Mouse (Mus musculus) liver, adult 2 months (tissue): ENCODE results near the gene Pde6d. TPM values are rescaled to one million over a fixed set of nuclear protein-coding genes. Genes with fewer than 3 reads are reported as not detected.

Experiments used
- DNase-seq: peaks from one replicate; pipeline ENCODE4 v3.0.0-alpha.2; 2011; ENCODE audit warnings: low read depth, low spot score; ENCODE audit errors: extremely low read depth
- H3K27ac ChIP-seq: fragments of 200-500 bp; replicated peaks from 2 replicates; pipeline ENCODE4 v1.5.1; 2012; ENCODE audit warnings: low read depth, mild to moderate bottlenecking, control low read depth, inconsistent platforms, low read length; ENCODE audit not compliant: insufficient read depth
- H3K27me3 ChIP-seq: fragments of 200-500 bp; 2 replicates; pipeline ENCODE4 v1.6.1; 2012; ENCODE audit warnings: mild to moderate bottlenecking, moderate library complexity, low read length, inconsistent platforms; ENCODE audit not compliant: control insufficient read depth, insufficient read depth
- H3K36me3 ChIP-seq: fragments of 200-500 bp; 2 replicates; pipeline ENCODE4 v1.6.1; 2012; ENCODE audit warnings: low read length, inconsistent platforms; ENCODE audit not compliant: control insufficient read depth, insufficient read depth
- H3K4me1 ChIP-seq: fragments of 200-500 bp; 2 replicates; pipeline ENCODE4 v1.6.1; 2011; ENCODE audit warnings: low read length; ENCODE audit not compliant: control insufficient read depth, insufficient read depth
- H3K4me3 ChIP-seq: fragments of 200-500 bp; 2 replicates; pipeline ENCODE4 v1.5.1; 2011; ENCODE audit warnings: low read depth, mild to moderate bottlenecking, control low read depth, low read length, moderate library complexity; ENCODE audit not compliant: insufficient read depth
- H3K79me2 ChIP-seq: fragments of 200-500 bp; 2 replicates; pipeline ENCODE4 v1.6.1; 2012; ENCODE audit warnings: inconsistent platforms, mild to moderate bottlenecking, low read length, moderate library complexity; ENCODE audit not compliant: control insufficient read depth, insufficient read depth
- H3K9ac ChIP-seq: fragments of 200-500 bp; 2 replicates; pipeline ENCODE4 v1.6.1; 2012; ENCODE audit warnings: low read depth, mild to moderate bottlenecking, control low read depth, inconsistent platforms, low read length
- CTCF ChIP-seq: fragments of 200-500 bp; IDR thresholded peaks from 2 replicates; pipeline ENCODE4 v1.5.1; 2011; ENCODE audit warnings: low read depth, low read length, control low read depth
- POLR2A ChIP-seq: fragments of 200-500 bp; IDR thresholded peaks from 2 replicates; pipeline ENCODE4 v1.6.1; 2011; ENCODE audit warnings: low read length, control low read depth; ENCODE audit not compliant: insufficient read depth; ENCODE audit errors: extremely low read depth
- WGBS: fragments of 180-500 bp; shearing (Covaris S2); methylation state at CpG from one replicate; pipeline ENCODE4 v1.1.7; 2018; 5-methylcytosine and 5-hydroxymethylcytosine counted together
- polyA plus RNA-seq: library from polyadenylated mRNA; depleted of rRNA; stranded (reverse); fragments of >200 nt; gene quantifications from 2 replicates; pipeline ENCODE4 v1.2.3, GENCODE M21; 2012
- total RNA-seq: library from RNA; depleted of rRNA; stranded (reverse); fragments of >200 nt; gene quantifications from 2 replicates; pipeline ENCODE4 v1.2.3, GENCODE M21; 2014

Pde6d gene
- total and polyA plus RNA-seq, 2 experiments: 4.7 to 5.3 TPM

- Histone ChIP-seq H3K79me2 (no peaks in the 10 kb centered on the region), H3K9ac (no peak overlapping the region), H3K36me3 (no peaks in the 10 kb centered on the region), H3K4me1 (peaks cover 15% of the 10 kb centered on the region), H3K27me3 (no peaks in the 10 kb centered on the region), H3K4me3 (no peak overlapping the region), H3K27ac (no peak overlapping the region)
- no peak for TF ChIP-seq POLR2A
- no peak for TF ChIP-seq CTCF
- DNase-seq: no peak
- 33% methylated on average over 1 of the region's 1 CpGs for WGBS
These were observed 77.0 kb downstream of the Pde6d start for GRCm38 (mm10) chr1:86505461-86505860.

DNA sequence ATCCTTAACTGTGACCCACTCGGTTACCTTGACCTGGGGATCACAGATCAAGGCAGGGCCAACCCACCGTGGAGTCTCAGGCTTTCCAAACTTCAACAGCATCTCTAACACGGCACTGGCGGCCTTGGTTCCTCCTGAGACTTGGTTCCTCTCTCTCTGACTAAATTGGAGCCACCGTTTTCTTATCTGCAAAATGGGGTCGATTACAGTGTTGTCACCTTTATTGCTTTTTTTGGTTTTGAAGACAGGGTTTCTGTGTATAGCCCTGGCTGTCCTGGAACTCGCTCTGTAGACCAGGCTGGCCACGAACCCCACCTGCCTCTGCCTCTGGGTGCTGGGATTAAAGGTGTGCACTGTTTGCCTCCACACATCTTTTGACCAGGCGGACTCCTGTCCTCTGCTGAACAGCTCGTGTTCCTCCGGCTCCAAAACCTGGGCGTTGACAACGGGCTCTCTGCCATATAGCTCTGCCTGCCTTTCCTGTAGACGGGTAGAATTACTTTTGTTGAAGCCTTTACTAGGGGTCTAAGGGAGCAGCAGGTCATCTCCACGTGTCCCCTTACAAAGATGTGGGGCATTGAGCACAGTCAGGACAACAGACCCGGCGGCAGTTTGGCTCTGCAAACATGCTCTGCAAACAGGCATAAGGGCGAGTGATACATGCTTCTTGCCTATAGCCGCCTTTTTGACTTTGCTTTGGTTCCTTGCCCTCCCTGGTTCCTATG, 77.6 kb downstream of the Pde6d start:
- H3K79me2 ChIP-seq: no peaks in the 10 kb centered on the region
- peaks cover 15% of the 10 kb centered on the region for H3K4me1 ChIP-seq
- TF ChIP-seq POLR2A (no peak), CTCF (no peak)
- H3K4me3 ChIP-seq: peak overlapping the region; percentile 52
- no peaks in the 10 kb centered on the region for H3K27me3 ChIP-seq
- 9% methylated on average over 19 of the region's 19 CpGs for WGBS
- DNase-seq: peak; percentile 58
- H3K36me3 ChIP-seq: no peaks in the 10 kb centered on the region
- peak overlapping the region; percentile 69 for H3K27ac ChIP-seq
- H3K9ac ChIP-seq: peak overlapping the region; percentile 68

DNA sequence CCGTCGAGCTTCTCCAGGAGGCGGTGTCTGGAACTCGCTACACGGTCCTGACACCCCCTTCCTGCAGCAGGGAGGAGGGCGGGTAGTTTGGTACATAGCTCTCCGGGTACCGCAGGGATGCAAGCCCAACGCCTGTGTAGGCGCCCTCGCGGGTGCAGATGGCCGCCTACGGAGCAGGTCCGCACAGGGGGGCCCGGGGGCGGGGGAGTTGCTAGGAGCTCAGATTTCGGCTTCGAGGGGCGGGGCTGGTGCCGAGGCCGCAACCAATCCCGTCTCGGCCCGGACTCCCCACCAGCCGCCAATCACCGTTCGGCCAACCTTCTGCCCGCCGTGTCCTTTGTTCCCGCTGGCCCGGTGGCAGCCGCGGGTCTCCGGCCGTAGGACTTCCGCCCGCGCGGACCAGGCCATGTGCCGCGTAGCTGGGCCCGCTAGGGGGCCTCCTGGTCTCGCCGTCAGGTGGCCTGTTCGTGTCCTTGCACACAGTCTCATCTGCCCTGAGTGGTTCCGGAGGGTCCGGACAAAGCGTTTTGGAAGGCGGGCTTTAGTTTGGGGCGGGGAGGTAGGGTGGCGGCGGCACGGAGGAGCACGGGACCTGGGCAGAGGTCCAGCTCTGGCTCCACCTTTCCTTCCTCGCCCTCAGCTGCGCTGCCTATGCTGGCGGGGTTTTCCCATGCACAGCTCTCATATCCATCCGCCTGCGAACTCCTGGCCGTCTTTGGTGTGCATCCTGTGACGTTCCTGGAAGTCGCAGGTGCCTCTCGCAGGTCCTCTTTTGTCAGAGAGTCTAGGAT, 78.3 kb downstream of the Pde6d start:
- peak; percentile 80 for DNase-seq
- 0 out of 2 replicates have a peak, but pooled peaks have one; percentile 35 for TF ChIP-seq POLR2A
- peak; percentile 66 for TF ChIP-seq CTCF
- WGBS: under 1% methylated on average over 64 of the region's 64 CpGs
- Histone ChIP-seq H3K27ac (peak overlapping the region; percentile 69), H3K27me3 (no peaks in the 10 kb centered on the region), H3K36me3 (no peaks in the 10 kb centered on the region), H3K9ac (peak overlapping the region; percentile 68), H3K4me3 (peak overlapping the region; percentile 61), H3K4me1 (peaks cover 13% of the 10 kb centered on the region), H3K79me2 (no peaks in the 10 kb centered on the region)

DNA sequence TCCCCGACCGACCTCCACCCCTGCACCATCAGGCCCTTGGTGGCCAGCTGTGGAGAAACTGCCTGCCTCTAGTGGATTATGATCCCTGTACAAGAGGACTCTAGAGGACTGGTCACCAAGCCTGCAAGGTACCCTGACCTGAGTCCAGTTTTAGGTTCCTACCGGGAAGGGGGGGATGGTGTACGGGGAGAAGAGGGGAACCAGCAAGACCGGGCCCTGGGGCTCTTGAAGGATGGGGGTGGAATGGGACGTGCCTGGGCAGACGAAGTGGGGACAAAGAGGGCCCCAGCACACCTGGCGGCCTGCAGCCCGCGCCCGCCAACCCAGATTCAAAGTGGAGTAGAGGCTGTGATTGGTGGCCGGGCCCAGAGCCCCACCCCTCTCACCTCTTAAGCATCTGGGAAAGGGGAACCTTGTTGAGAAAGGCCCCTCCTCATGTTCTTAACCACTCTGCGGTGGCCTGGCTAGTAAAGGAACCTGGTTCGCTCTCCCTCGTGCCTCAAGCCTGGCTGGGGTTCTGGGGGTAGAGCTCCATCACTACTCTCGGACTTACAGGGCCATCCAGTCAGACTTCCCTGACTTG, 79.2 kb downstream of the Pde6d start:
- Histone ChIP-seq H3K79me2 (no peaks in the 10 kb centered on the region), H3K27ac (peak overlapping the region; percentile 53), H3K36me3 (no peaks in the 10 kb centered on the region), H3K4me3 (no peak overlapping the region), H3K9ac (peak overlapping the region; percentile 66), H3K4me1 (peaks cover 18% of the 10 kb centered on the region), H3K27me3 (no peaks in the 10 kb centered on the region)
- DNase-seq: no peak
- TF ChIP-seq CTCF: no peak
- no peak for TF ChIP-seq POLR2A
- 57% methylated on average over 16 of the region's 16 CpGs for WGBS

DNA sequence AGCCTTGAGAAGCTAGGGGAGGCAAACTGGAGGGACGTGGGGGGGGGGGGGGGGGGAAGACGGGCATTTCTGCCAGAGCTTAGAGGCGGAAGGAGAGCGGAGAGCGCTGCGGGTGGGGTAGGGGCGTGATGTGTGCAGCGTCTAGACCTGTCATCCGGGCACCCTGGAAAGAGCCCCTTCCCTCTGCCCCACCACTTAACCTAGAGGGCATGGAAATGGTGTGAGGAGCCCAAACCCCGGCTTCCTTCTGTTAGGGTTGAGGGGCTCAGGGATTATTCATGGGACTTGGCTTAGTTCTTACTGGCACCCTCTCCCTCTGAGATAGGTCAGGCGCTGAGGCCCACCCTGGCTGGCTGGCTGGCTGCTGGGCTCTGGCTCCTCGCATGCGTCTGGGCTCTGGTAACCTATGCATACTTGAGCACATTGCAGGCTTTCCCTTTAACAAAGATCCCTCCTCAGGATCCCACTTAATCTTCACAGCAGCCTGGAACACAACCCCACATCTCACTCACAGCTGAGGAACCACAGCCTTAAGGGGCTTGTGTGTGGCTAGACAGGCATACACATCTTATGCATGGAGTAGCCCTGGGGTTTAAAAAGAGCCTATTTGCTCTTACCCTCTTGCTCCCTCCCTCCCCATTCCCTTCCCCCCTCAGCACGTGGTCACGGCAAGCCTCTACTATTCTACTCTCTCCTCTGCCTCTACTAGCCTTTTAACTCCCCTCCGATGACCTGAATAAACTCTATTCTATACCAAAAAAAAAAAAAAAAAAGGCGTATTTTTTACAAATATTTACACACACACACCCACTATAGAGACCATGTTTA, 80.0 kb downstream of the Pde6d start:
- 70% methylated on average over 13 of the region's 17 CpGs for WGBS
- peaks cover 24% of the 10 kb centered on the region for H3K4me1 ChIP-seq
- no peaks in the 10 kb centered on the region for H3K27me3 ChIP-seq
- H3K27ac ChIP-seq: no peak overlapping the region
- no peaks in the 10 kb centered on the region for H3K36me3 ChIP-seq
- H3K4me3 ChIP-seq: no peak overlapping the region
- no peak overlapping the region for H3K9ac ChIP-seq
- DNase-seq: no peak
- H3K79me2 ChIP-seq: no peaks in the 10 kb centered on the region
- TF ChIP-seq POLR2A (no peak), CTCF (no peak)
